Mouse (Mus musculus) spleen, adult 10 weeks (tissue): Measurements from ENCODE around the gene Rabif. TPM values are rescaled to one million over a fixed set of nuclear protein-coding genes. Genes with fewer than 3 reads are reported as not detected.

ENCODE experiments used
- polyA plus RNA-seq: library from polyadenylated mRNA; stranded (reverse); fragments of 350-450 nt; fragmentation: Illumina TruSeq; extraction: RNeasy Lipid Tissue Mini Kit (QIAGEN cat#74804); gene quantifications from one replicate; pipeline ENCODE4 v1.2.3, GENCODE M21; 2015; ENCODE audit warnings: low replicate concordance; ENCODE audit not compliant: insufficient read depth

Gene Rabif
- 32.5 TPM for polyA plus RNA-seq

DNA sequence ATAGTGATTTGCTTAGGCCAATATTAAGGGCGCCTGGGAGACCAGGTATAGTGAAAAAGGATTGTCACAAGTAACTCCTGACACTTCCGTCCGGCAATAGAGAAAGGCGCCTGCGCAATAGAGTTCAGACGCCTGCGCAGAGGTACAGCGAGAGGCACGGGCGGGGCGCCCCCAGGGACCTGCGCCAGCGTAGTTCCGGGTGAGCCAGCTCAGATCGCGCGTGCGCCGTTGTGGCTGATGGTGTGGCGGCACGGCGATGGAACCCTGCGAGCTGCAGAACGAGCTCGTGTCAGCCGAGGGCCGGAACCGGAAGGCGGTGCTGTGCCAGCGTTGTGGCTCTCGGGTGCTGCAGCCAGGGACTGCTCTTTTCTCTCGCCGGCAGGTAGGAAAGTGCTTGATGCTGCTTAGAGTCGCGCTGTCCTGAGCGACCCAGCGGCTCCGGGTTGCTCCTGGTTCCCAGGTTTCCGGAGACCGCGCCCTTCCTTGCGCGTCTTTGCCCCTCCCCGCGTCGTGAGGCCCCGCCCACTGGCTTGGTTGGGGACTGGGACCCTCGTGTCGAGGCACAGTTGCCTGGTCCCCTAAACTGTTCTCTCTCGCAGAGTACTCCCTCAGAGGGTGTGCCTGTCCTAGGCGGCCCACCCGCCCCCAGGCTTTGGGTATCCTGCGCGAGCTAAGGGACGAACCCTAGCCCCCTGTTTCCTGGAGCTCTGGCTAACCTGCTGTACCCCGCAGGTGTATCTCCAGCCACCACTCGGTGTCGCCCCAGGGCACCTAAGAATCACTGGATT is at the start of gene Rabif:
TSS of gene Rabif (plus strand) at position 221 of the 788 bp plus-strand sequence.

GRCm38 (mm10) chr1:134454904-134455824 is 39.3 kb upstream of the Rabif start, which contains the start of gene Klhl12:
Gene Klhl12 (plus strand): TSS chr1:134455531.

DNA sequence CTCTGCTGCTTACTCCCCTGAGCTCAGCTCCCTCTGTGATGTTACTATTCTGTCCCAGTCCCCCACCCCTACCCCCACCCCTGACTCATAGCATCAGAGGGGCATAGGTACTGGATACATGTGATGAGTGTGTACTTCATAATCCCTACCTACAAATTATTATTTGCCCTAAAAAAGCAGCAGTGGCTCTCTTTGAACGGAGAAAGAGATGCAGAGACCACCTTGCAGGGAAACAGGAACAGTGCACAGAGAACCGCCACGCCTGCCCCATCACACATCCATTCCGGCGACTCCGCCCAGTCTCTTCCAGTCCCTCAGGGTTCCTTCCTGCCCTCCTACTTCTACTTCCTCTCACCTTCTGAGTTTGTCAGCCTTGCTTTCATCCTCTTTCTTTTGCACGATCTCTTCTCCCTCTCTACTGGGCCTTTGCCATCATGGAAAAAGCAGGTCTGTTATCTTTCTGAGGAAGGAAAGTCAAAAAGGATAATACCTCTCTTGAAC is 55.2 kb downstream of the Rabif start, which contains the start of gene Mgat4e:
TSS of gene Mgat4e (minus strand) at position 51 of the 501 bp plus-strand sequence.

Other genes starting within 250 kb of the Rabif start
- gene Myog, start 204.7 kb upstream of the Rabif start, polyA plus RNA-seq: not detected
- 20.4 TPM for gene Ppfia4, start 161.7 kb upstream of the Rabif start, polyA plus RNA-seq
- 56.0 TPM for gene Tmem183a, start 132.7 kb upstream of the Rabif start, polyA plus RNA-seq
- not detected for gene 4933406M09Rik, start 108.7 kb upstream of the Rabif start, polyA plus RNA-seq
- gene Cyb5r1, start 89.1 kb upstream of the Rabif start, polyA plus RNA-seq: 38.5 TPM
- 76.8 TPM for gene Adipor1, start 79.3 kb upstream of the Rabif start, polyA plus RNA-seq
- 26.8 TPM for gene Klhl12, start 39.1 kb upstream of the Rabif start, polyA plus RNA-seq
- gene Mgat4e, start 55.0 kb downstream of the Rabif start, polyA plus RNA-seq: not detected
- 18.1 TPM for gene Kdm5b, start 65.5 kb downstream of the Rabif start, polyA plus RNA-seq
- gene Syt2, start 152.0 kb downstream of the Rabif start, polyA plus RNA-seq: not detected